Mouse (Mus musculus): ENCODE results near the gene Nploc4.

DNA sequence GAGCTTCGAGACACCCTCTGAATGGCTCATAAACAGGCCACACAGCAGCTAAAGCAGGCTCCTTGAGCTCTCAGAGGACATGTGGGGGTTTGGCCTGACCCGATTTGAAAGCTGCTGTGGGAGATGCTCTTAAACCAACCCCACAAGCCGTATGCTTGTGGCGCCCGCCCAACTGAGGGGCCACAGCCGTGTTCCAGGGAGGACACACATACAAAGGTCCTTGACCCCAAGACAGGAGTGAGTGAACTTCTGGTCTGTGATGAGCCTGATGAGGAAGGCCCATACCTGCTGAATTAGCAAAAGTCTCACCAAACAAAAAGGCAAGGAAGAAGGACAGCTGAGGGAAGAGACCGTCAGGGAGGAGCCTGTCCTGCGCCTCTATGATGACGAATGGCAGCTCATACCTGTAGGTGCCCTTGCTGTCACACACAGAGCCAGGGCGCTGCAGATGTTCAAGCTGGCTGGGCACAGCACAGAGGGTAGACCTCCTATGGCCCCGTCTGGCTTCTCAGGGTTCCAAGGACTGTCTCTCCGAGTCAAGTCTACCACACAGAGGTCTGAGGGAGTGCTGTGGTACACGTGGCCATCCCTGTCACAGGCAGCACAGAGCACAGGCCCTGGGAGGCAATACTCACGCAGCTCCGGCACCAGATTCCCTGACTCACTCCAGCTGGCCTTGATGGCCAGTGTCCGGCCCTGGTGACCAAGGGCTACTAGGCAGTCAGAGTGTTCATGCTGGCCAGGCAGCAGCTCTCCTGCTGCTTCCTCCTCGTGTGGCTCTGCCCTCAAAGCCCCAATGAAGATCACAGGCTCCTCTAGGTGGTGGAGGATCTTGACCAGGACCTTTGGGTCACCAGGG lies 61.0 kb downstream of the Nploc4 start:
- no peak for TF ChIP-seq GATA1 (IDR thresholded peaks at IDR 0.05; ENCODE audit: low read length)
- TF ChIP-seq TAL1 (IDR thresholded peaks at IDR 0.05; ENCODE audit: low read length): no peak
